Mouse (Mus musculus) heart, adult 18-20 months (tissue): ENCODE data around the gene Ppcs. TPM values are rescaled to one million over a fixed set of nuclear protein-coding genes. Genes with fewer than 3 reads are reported as not detected.

Source experiments
- DNase-seq, 2 experiments: peaks; one replicate each; pipeline ENCODE4 v3.0.0; 2021 to 2022; ENCODE audit warnings: mixed read lengths in 1 of 2
- total RNA-seq, 2 experiments: library from RNA; stranded (reverse); gene quantifications; 2 replicates each; pipeline ENCODE4 v1.2.3; 2021

The Ppcs gene
- total RNA-seq, 2 experiments from 2014 or later, result 11.4 to 12.6 TPM

GRCm38 (mm10) chr4:119417894-119418293 is 4.3 kb downstream of the Ppcs start:
- no peak for DNase-seq

- DNase-seq, result no peak
These were observed 5.0 kb downstream of the Ppcs start for GRCm38 (mm10) chr4:119417270-119417669.

DNA sequence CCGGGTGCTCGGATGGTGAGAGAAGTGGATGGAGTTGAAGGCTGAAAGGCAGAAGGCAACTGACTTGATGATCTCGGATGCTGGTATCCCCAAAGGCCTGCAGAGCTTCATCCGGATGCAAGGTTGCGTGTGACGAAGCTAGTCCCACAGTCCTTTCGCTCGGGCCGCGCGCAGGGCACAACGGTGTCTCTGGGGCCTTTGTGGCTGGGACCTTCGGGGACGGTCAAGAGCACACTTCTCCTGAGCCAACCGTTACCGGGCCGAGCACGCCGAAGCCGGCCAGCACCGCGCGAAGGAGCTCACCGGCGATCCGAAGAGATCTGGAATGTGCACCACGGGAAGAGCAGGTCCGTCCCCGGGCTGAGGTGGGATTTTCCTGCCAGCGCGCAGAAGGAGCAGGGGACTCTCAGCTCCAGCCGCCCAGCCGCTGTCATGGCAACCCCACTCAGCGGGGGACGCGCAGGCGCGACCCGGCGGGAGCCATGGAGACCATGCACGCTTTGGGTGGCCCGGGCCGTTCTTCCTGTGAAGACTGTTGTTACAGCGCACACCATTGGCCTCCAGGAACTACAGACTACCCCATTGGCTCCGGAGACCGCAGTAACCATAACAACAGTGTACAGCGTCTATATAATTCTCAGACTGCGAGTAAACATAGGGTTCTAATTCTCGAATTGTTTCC is 7.0 kb downstream of the Ppcs start, which contains the start of gene Ccdc30:
Ccdc30 (minus strand) TSS at position 450 of the 682 bp plus-strand sequence.
- DNase-seq, result peak; percentile 83 to 90

GRCm38 (mm10) chr4:119412791-119413190 is 9.4 kb downstream of the Ppcs start:
- DNase-seq, result no peak

DNA sequence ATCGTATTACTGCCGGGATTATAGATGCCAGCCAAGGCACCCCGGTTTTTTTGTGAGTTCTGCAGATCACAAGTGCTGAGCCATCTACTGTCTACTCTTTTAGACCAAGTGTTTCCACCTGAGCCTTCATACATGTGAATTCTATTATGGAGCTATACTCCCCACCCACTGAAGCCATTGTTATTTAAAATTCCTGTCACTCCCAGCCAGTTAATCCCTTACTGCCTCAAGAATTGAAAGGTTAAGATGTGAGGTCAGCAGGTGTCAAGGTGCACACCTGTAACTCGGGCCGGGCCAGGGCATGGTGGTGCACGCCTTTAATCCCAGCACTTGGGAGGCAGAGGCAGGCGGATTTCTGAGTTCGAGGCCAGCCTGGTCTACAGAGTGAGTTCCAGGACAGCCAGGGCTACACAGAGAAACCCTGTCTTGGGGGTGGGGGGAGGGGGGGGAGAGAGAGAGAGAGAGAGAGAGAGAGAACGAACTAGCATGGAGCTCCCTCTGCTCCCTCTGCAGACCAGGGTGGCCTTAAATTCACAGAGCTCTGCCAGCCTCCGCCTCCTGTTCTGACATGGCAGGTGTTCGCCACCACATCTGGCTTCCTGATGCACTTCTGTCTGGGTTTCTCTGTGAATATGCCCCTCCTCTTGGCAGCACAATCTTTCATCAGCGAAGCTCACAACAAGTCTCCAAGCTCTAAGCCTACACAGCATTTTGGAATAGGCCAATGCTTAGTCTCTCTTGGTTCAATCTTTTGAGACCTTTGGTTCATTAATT is 10.2 kb downstream of the Ppcs start:
- no peak for DNase-seq

- no peak for DNase-seq
These were observed 18.8 kb downstream of the Ppcs start for GRCm38 (mm10) chr4:119403431-119403830.

- no peak for DNase-seq
These were observed 21.3 kb downstream of the Ppcs start for GRCm38 (mm10) chr4:119400896-119401295.

DNA sequence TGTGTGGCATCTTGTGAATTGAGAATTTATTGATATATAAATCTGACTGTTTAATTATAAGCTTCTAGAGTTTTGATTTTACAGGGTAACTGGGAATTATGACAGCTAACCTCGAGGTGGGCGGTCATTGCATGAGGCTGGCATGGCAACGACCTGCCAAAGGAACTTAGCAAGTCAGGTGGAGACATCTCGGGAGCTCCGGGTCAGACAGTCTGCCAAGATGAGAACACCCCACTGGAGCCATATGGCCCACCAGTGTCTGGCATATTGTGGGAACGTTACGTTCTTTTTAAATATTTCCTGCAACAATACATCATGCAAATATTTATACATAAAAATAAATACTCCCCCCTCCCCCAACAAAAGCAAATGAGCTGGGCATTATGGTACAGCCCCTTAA is 23.5 kb downstream of the Ppcs start:
- DNase-seq, result no peak

GRCm38 (mm10) chr4:119390369-119390768 is 31.9 kb downstream of the Ppcs start:
- DNase-seq, result peak in 1 of 2 experiments; percentile 3

- DNase-seq, result no peak
These were observed 33.0 kb downstream of the Ppcs start for GRCm38 (mm10) chr4:119389184-119389583.

- no peak for DNase-seq
These were observed 40.6 kb downstream of the Ppcs start for GRCm38 (mm10) chr4:119381471-119382190.

- no peak for DNase-seq
These were observed 52.8 kb downstream of the Ppcs start for GRCm38 (mm10) chr4:119369460-119369859.

Other genes with a start within 250 kb of the Ppcs start
- 10 to 100 TPM; 20.0 to 23.4 TPM for gene Zfp691, start 248.2 kb downstream of the Ppcs start, total RNA-seq
- not detected for gene Ermap, start 232.4 kb downstream of the Ppcs start, total RNA-seq
- gene Svbp, start 227.1 kb downstream of the Ppcs start, total RNA-seq, result 10 to 100 TPM; 15.4 to 19.6 TPM
- gene Tmem269, start 204.2 kb downstream of the Ppcs start, total RNA-seq, result not detected
- gene AU022252, start 189.7 kb downstream of the Ppcs start, total RNA-seq, result 10 to 100 TPM; 24.8 to 26.5 TPM
- gene P3h1, start 189.5 kb downstream of the Ppcs start, total RNA-seq, result 1 to 10 TPM; 9.4 to 9.9 TPM
- gene Cldn19, start 167.0 kb downstream of the Ppcs start, total RNA-seq, result not detected
- gene Ybx1, start 127.8 kb downstream of the Ppcs start, total RNA-seq, result 100 to 1,000 TPM; 684 to 750 TPM
- 10 to 100 TPM; 10.9 to 12.4 TPM for gene Ppih, start 101.9 kb downstream of the Ppcs start, total RNA-seq
- gene Ccdc30, start 6.9 kb downstream of the Ppcs start, total RNA-seq, result under 1 TPM in 1 of 2 experiments, not detected in 1; 0.59 TPM
- gene Zmynd12, start 394 bp upstream of the Ppcs start, total RNA-seq, result not detected
- 1 to 10 TPM in 1 of 2 experiments, under 1 TPM in 1; 0.57 to 1.3 TPM for gene Rimkla, start 70.2 kb upstream of the Ppcs start, total RNA-seq
- 10 to 100 TPM; 29.2 to 30.1 TPM for gene Foxj3, start 114.6 kb upstream of the Ppcs start, total RNA-seq
- 1 to 10 TPM; 6.5 to 7.8 TPM for gene Frg2f1, start 117.1 kb upstream of the Ppcs start, total RNA-seq
- not detected for gene Guca2a, start 215.3 kb upstream of the Ppcs start, total RNA-seq
- gene Guca2b, start 236.5 kb upstream of the Ppcs start, total RNA-seq, result under 1 TPM; 0.51 to 0.65 TPM